Mouse (Mus musculus) hindbrain, embryonic 16.5 days (tissue): ENCODE data around the gene Map3k3. TPM values are rescaled to one million over a fixed set of nuclear protein-coding genes. Genes with fewer than 3 reads are reported as not detected.

Experiments
- ATAC-seq: fragments of 200-750 bp; cut with Nextera tagmentation; 2 replicates; pipeline ENCODE4 v1.8.0; 2017; ENCODE audit warnings: moderate TSS enrichment, moderate library complexity
- H3K27ac ChIP-seq: fragments of 300-500 bp; sonication (generic); 2 replicates; pipeline ENCODE4 v1.5.1; 2014; ENCODE audit warnings: low read depth, mild to moderate bottlenecking, control low read depth, low read length, moderate library complexity
- H3K27me3 ChIP-seq: fragments of 300-500 bp; sonication (generic); replicated peaks from 2 replicates; pipeline ENCODE4 v1.6.1; 2014; ENCODE audit warnings: low read length; ENCODE audit not compliant: control insufficient read depth, insufficient read depth
- H3K36me3 ChIP-seq: fragments of 300-500 bp; sonication (generic); 2 replicates; pipeline ENCODE4 v1.6.1; 2014; ENCODE audit warnings: mild to moderate bottlenecking, low read length, moderate library complexity, mixed read lengths; ENCODE audit not compliant: control insufficient read depth, insufficient read depth
- H3K4me1 ChIP-seq: fragments of 300-500 bp; sonication (generic); 2 replicates; pipeline ENCODE4 v1.6.1; 2014; ENCODE audit warnings: low read depth, low read length; ENCODE audit not compliant: control insufficient read depth, insufficient read depth
- H3K4me2 ChIP-seq: fragments of 300-500 bp; sonication (generic); 2 replicates; pipeline ENCODE4 v1.6.1; 2014; ENCODE audit warnings: mild to moderate bottlenecking, low read length, control low read depth, moderate library complexity
- H3K4me3 ChIP-seq: fragments of 300-500 bp; sonication (generic); 2 replicates; pipeline ENCODE4 v1.5.1; 2014; ENCODE audit warnings: mild to moderate bottlenecking, low read length, control low read depth, moderate library complexity
- H3K9ac ChIP-seq: fragments of 300-500 bp; sonication (generic); 2 replicates; pipeline ENCODE4 v1.6.1; 2014; ENCODE audit warnings: low read depth, mild to moderate bottlenecking, control low read depth, low read length, moderate library complexity
- H3K9me3 ChIP-seq: fragments of 300-500 bp; sonication (generic); 2 replicates; pipeline ENCODE4 v1.6.1; 2014; ENCODE audit warnings: mild to moderate bottlenecking, low read length, moderate library complexity; ENCODE audit not compliant: control insufficient read depth
- WGBS: fragments of 180-500 bp; shearing (Covaris S2); extraction: QIAGEN DNeasy Blood & Tissue Kit; methylation state at CpG from one replicate; pipeline ENCODE4 v1.1.7; 2014; 5-methylcytosine and 5-hydroxymethylcytosine counted together
- polyA plus RNA-seq: library from polyadenylated mRNA; unstranded; fragments of >200 nt; fragmentation: Nextera tagmentation; extraction: Ambion mirVana; gene quantifications from 2 replicates; pipeline ENCODE4 v1.2.1, GENCODE M21; 2015

Gene Map3k3
- polyA plus RNA-seq, 1 experiment from 2014 or later, result 6.2 TPM

DNA sequence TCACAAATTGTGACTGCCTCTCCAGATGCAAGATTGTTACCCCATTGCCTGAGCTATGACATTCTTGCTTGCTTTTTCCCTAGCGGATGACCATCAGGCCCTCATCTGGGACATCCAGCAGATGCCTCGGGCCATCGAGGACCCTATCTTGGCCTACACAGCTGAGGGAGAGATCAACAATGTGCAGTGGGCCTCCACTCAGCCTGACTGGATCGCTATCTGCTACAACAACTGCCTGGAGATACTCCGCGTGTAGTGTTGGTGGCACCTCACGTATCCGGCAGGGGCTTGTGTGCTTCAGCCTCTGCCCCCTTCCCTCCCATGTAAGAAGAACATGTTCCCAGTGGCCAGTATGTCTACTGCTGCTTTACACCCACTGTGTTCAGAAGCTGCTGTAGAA is 29.8 kb upstream of the Map3k3 start:
- Histone ChIP-seq H3K27ac (no peak overlapping the region), H3K36me3 (peaks cover 57% of the 10 kb centered on the region), H3K27me3 (no peaks in the 10 kb centered on the region), H3K4me1 (no peaks in the 10 kb centered on the region), H3K9me3 (no peaks in the 10 kb centered on the region), H3K4me2 (no peak overlapping the region), H3K4me3 (no peak overlapping the region), H3K9ac (no peak overlapping the region)
- ATAC-seq, result no peak
- 97% methylated on average over 8 of the region's 8 CpGs for WGBS

DNA sequence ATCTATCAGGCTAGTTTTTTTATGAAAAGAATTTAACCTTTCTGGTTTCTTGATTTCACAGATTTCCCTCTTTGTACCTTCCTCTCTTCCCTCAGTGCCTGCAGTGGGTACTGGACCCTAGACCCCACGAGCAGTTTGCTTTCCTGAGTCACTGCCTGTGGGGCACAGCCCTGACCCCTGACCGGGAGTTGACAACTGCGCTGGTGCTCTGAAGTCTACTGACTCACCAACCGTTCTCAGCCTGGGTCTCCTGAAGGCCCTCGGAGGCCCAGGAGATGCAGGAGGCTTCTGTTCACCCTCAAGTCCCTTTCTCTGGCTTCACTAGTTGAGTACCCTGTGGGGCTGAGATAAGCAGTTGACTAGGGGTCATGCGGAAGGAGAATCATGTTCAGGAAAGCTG is 29.1 kb upstream of the Map3k3 start:
- no peak overlapping the region for H3K27ac ChIP-seq
- H3K4me2 ChIP-seq, result no peak overlapping the region
- H3K4me3 ChIP-seq, result no peak overlapping the region
- no peak overlapping the region for H3K9ac ChIP-seq
- no peaks in the 10 kb centered on the region for H3K4me1 ChIP-seq
- H3K9me3 ChIP-seq, result no peaks in the 10 kb centered on the region
- 90% methylated on average over 6 of the region's 6 CpGs for WGBS
- H3K27me3 ChIP-seq, result no peaks in the 10 kb centered on the region
- no peak for ATAC-seq
- peaks cover 60% of the 10 kb centered on the region for H3K36me3 ChIP-seq

DNA sequence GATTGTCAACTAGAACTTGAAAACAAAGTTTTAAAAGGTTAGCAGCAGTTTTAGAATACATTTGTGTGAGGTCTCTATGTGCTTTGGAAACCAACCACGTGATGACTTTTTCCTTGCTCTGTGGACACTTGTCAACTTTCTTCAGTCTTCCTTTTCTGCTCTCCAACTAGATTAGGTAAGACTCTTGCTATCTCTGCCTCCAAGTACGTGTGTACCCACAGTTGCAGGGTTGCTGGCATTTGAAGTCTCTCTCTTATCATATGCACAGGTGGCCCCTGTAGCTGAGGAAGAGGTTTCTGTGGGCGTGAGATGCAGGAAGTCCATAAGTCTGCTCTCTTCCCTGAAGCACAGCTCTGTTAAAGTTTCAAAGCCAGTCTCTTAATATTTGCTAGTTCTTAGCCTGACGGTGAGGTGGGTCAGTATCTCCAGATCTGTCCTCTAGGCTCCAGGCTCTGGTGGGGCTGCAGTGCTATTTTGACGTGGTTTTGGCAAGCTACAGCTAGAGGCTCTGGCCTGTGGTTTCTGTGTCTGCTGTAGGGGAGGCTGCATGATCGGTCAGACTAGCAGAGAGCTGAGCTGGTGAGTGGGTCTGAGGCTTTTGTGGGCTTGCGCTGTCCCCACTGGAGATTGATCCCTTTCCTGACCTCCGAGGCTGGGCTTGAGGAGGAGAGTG is 27.5 kb upstream of the Map3k3 start:
- Histone ChIP-seq H3K36me3 (peaks cover 51% of the 10 kb centered on the region), H3K27ac (no peak overlapping the region), H3K9ac (no peak overlapping the region), H3K4me3 (no peak overlapping the region), H3K9me3 (no peaks in the 10 kb centered on the region), H3K4me1 (no peaks in the 10 kb centered on the region), H3K27me3 (no peaks in the 10 kb centered on the region), H3K4me2 (no peak overlapping the region)
- 94% methylated on average over 8 of the region's 8 CpGs for WGBS
- no peak for ATAC-seq

DNA sequence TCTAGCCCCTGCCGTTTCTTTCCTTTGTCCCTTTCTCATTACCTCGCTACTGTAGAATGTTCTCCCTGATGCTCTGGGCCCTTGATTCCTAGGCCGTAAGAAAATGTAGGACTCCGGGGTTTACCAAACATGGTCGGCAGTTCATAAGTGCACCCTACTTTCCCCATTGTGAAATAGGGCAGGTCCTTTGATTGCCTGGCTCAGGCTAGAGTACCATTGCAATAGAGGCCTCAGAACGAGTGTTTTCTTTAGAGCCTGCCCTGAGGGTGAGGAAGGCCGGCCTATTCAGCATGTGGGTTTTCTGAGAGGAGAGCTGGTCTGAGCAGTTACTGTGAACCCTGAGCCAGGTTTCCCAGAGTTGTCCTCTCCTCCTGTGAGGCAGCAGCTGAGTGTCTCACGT is 26.4 kb upstream of the Map3k3 start:
- no peak overlapping the region for H3K27ac ChIP-seq
- no peaks in the 10 kb centered on the region for H3K27me3 ChIP-seq
- WGBS, result 86% methylated on average over 8 of the region's 8 CpGs
- H3K36me3 ChIP-seq, result peaks cover 45% of the 10 kb centered on the region
- H3K4me2 ChIP-seq, result no peak overlapping the region
- no peak overlapping the region for H3K9ac ChIP-seq
- no peaks in the 10 kb centered on the region for H3K4me1 ChIP-seq
- no peak overlapping the region for H3K4me3 ChIP-seq
- no peak for ATAC-seq
- H3K9me3 ChIP-seq, result no peaks in the 10 kb centered on the region

DNA sequence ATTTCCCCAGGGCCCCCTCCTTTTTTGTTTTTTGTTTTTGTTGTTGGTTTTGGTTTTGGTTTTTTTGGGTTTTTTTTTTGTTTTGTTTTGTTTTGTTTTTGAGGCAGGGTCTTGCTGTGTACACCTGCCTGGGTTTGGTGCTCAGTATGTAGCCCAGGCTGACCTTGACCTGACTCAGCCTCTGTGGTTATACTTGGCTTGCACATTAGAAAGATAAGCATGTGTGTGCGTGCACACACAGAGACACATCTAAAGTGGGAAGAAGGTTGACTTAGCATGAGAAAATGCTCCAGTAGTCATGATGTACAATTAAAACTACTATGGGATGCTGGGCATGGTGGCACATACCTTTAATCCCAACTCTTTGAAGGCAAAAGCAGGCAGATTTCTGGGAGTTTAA is 23.9 kb upstream of the Map3k3 start:
- Histone ChIP-seq H3K27ac (no peak overlapping the region), H3K4me3 (no peak overlapping the region), H3K4me1 (peaks cover 4% of the 10 kb centered on the region), H3K9ac (no peak overlapping the region), H3K27me3 (no peaks in the 10 kb centered on the region), H3K36me3 (peaks cover 26% of the 10 kb centered on the region), H3K9me3 (no peaks in the 10 kb centered on the region), H3K4me2 (no peak overlapping the region)
- ATAC-seq, result no peak
- WGBS, result 88% methylated on average over 1 of the region's 1 CpGs

DNA sequence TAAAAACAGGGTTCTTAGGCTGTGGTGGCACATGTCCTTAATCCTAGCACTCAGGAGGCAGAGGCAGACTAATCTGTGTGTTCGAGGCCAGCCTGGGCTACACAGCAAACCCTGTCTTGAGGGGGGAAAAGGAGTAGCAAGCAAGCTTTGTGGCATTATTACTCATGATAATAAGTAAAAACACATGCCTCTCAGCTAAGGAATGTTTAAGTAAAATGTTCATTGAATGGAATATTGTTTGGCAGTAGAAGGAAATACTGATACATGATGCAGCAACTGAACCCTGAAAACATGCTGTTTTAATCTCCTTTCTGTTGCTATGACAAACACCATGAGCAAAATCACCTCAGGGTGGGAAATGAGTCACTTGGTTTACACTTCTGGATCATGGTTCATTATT is 23.1 kb upstream of the Map3k3 start:
- no peak overlapping the region for H3K4me2 ChIP-seq
- H3K4me3 ChIP-seq, result no peak overlapping the region
- no peak for ATAC-seq
- peaks cover 4% of the 10 kb centered on the region for H3K4me1 ChIP-seq
- no peaks in the 10 kb centered on the region for H3K9me3 ChIP-seq
- no peak overlapping the region for H3K9ac ChIP-seq
- 91% methylated on average over 1 of the region's 1 CpGs for WGBS
- no peaks in the 10 kb centered on the region for H3K27me3 ChIP-seq
- H3K27ac ChIP-seq, result no peak overlapping the region
- H3K36me3 ChIP-seq, result peaks cover 19% of the 10 kb centered on the region

DNA sequence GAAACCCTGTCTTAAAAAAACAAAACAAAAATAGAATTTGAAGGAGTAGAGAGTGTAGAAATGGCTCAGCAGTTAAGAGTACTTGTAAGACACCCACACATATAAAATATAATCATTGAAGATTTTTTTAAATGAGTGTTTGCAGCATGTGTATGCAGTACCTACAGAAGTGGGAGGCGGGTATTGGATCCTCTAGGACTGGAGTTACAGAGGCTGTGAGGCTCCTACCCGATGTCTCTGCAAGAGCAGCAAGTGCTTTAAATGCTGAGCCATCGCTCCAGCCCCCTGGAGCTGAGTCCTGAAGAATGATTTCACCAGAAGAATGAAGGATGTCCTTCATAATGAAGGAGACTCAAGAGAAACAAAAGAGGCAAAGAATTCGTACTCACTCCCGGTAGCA is 20.7 kb upstream of the Map3k3 start:
- peaks cover 8% of the 10 kb centered on the region for H3K4me1 ChIP-seq
- no peak overlapping the region for H3K9ac ChIP-seq
- H3K27ac ChIP-seq, result no peak overlapping the region
- no peak overlapping the region for H3K4me3 ChIP-seq
- no peaks in the 10 kb centered on the region for H3K27me3 ChIP-seq
- peaks cover 9% of the 10 kb centered on the region for H3K36me3 ChIP-seq
- WGBS, result 87% methylated on average over 5 of the region's 5 CpGs
- ATAC-seq, result no peak
- no peaks in the 10 kb centered on the region for H3K9me3 ChIP-seq
- H3K4me2 ChIP-seq, result no peak overlapping the region

DNA sequence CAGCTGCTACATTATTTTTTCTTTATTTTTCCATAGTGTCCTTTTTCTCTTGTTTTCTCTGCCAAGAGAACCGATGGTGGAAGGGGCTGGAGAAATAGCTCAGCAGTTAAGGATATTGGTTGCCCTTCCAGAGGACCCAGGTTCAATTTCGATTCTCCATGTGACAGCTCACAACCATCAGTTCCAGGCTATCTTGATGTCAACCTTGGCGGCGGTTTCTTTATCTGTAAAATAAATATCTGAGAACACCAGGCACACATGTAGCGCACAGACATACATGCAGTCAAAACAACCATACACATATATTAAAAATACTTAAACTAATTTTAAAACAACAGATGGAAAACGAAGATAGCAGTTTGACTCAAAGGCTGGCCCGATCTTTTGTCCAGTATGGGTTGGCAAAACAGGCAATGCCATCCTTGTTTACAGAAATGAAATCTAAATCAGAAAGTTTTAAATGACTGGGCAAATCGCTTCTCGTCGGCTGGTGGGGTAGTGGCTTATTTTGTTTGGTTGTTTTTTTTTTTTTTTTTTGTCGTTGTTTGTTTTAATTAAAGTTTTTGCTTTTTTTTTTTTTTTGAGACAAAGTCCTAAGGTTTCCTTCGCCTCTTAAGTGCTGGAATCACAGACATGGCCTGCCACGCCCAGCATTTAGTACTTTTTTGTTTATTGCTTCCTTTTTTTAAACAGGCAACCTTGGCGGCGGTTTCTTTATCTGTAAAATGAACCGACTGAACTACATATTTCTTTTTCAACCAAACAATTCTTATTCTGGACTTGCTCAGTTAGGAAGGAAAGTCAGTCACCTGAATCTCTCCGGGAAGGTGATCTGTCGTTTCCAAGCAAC is 19.1 kb upstream of the Map3k3 start:
- Histone ChIP-seq H3K27ac (peak overlapping the region; percentile 56; the same call in 1 of the 2 replicates), H3K4me2 (peak overlapping the region; percentile 96), H3K9me3 (no peaks in the 10 kb centered on the region), H3K4me1 (peaks cover 8% of the 10 kb centered on the region), H3K9ac (peak overlapping the region; percentile 89), H3K4me3 (peak overlapping the region; percentile 88), H3K36me3 (no peaks in the 10 kb centered on the region), H3K27me3 (no peaks in the 10 kb centered on the region)
- no peak for ATAC-seq
- 42% methylated on average over 18 of the region's 18 CpGs for WGBS

DNA sequence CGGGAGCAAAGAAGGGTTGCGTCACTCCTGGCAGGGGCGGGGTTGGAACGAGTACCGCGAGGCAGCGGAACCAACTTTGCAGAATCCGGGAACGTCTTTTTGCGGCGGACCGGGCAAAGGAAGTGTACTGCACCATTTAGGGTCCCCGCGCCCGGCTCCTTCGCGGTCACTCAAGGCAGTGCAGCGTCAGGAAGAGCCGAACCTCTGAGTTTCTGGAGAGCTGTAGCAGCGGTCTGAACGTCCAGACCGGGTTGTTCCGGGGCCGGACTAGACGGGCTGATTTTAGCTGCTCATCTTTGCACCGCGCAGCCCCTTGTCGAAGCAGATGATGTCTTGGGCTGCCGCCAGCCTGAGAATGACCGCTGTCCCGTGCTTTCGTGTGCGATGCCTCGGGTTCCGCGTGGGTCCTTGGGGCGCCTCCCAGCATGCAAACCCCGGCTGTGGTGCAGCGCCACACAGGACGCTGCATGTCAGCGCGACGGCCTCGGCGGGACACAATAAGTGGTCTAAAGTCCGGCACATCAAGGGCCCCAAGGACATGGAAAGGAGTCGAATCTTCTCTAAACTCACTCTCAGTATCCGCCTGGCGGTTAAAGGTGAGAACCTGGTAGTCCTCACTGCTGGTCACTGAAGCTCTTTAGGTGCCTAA is 18.4 kb upstream of the Map3k3 start, which contains the start of gene Taco1:
Taco1 (plus strand) TSS at position 139 of the 649 bp plus-strand sequence.
- under 1% methylated on average over 49 of the region's 49 CpGs for WGBS

More for the DNA sequence above, 18.4 kb upstream of the Map3k3 start, which contains the start of gene Taco1:
- H3K4me1 ChIP-seq, result peaks cover 8% of the 10 kb centered on the region
- H3K27ac ChIP-seq, result peak within 1 kb of the TSS; percentile 88
- no peaks in the 10 kb centered on the region for H3K9me3 ChIP-seq
- peak within 1 kb of the TSS; percentile 96 for H3K4me2 ChIP-seq
- peak; percentile 98 for ATAC-seq
- H3K36me3 ChIP-seq, result no peaks in the 10 kb centered on the region
- peak within 1 kb of the TSS; percentile 88 for H3K4me3 ChIP-seq
- peak within 1 kb of the TSS; percentile 89 for H3K9ac ChIP-seq
- H3K27me3 ChIP-seq, result no peaks in the 10 kb centered on the region
